ENCODE assay signal across 9 mouse cellular contexts in genomic region chr3:101393103-101393644, GRCm38 (mm10). TPM values are rescaled to one million over a fixed set of nuclear protein-coding genes. Genes with fewer than 3 reads are reported as not detected.
DNase-seq lines count a peak whose midpoint lies in the region; ATAC-seq and TF ChIP-seq lines count a peak whose summit lies in the region.
"Had no signal": no experiment of that assay in that cellular context is flagged by ENCODE, and none has a peak within 500 bp of the region (broad histone marks: within the 10 kb centered on the region; RNA-seq: fewer than 3 reads in every experiment).

No protein-coding gene starts in this region.

- WGBS in stomach, postnatal 0 days = 69% methylated on average over 6 of the region's 6 CpGs
- 89% methylated on average over 6 of the region's 6 CpGs for WGBS in kidney, adult 2 months
- WGBS in liver, embryonic 12.5 days (ENCODE audit: insufficient replicate concordance) = 74% methylated on average over 6 of the region's 6 CpGs

- no peak for TF ChIP-seq EP300 in stomach, postnatal 0 days (optimal IDR thresholded peaks at IDR 0.05)

- no peaks in the 10 kb centered on the region for H3K36me3 ChIP-seq in stomach, postnatal 0 days (ENCODE audit: control insufficient read depth, insufficient read depth, low read length)
- H3K36me3 ChIP-seq in kidney, adult 2 months (ENCODE audit: control insufficient read depth, insufficient read depth, low read length) = no peaks in the 10 kb centered on the region
- H3K36me3 ChIP-seq in liver, embryonic 12.5 days = 0 out of 2 replicates have a peak, but pooled peaks cover 4% of the 10 kb centered on the region

- H3K9ac ChIP-seq in stomach, postnatal 0 days (ENCODE audit: low read length) = no peak overlapping the region
- no peak overlapping the region for H3K9ac ChIP-seq in liver, embryonic 12.5 days

- no peaks in the 10 kb centered on the region for H3K27me3 ChIP-seq in stomach, postnatal 0 days (ENCODE audit: control insufficient read depth, insufficient read depth, low read length)
- no peaks in the 10 kb centered on the region for H3K27me3 ChIP-seq in kidney, adult 2 months (replicated peaks; ENCODE audit: control insufficient read depth, insufficient read depth, low read length)
- H3K27me3 ChIP-seq in liver, embryonic 12.5 days (replicated peaks) = no peaks in the 10 kb centered on the region

- H3K4me1 ChIP-seq in stomach, postnatal 0 days (replicated peaks; ENCODE audit: control insufficient read depth, insufficient read depth) = peaks cover 19% of the 10 kb centered on the region
- peaks cover 23% of the 10 kb centered on the region for H3K4me1 ChIP-seq in kidney, adult 2 months (ENCODE audit: control insufficient read depth, insufficient read depth, low read length)
- peaks cover 37% of the 10 kb centered on the region for H3K4me1 ChIP-seq in liver, embryonic 12.5 days

- no peaks in the 10 kb centered on the region for H3K9me3 ChIP-seq in stomach, postnatal 0 days (ENCODE audit: control insufficient read depth, low read length)
- no peaks in the 10 kb centered on the region for H3K9me3 ChIP-seq in liver, embryonic 12.5 days (replicated peaks)

- DNase-seq in cerebellum, adult 8-10 months = peak; percentile 15
- DNase-seq in cerebellum, adult 11-12 months = no peak
- peak; percentile 66 to 72 for DNase-seq in right cerebral cortex, postnatal 10 days (ENCODE audit: low spot score in 2 of 2)
- no peak for DNase-seq in right cerebral cortex, postnatal 14 days
- DNase-seq in heart, postnatal 36 days = peak; percentile 62 to 67
- no peak for DNase-seq in stomach, postnatal 0 days (ENCODE audit: low spot score)
- DNase-seq in kidney, adult 2 months = no peak
- DNase-seq: right cerebral cortex, adult 18-20 months had no signal

- TF ChIP-seq CTCF in stomach, postnatal 0 days (IDR thresholded peaks at IDR 0.05; ENCODE audit: low read depth) = no peak
- no peak for TF ChIP-seq CTCF in kidney, adult 2 months (conservative IDR thresholded peaks at IDR 0.05; ENCODE audit: insufficient read depth, insufficient read length, low read depth, low read length)

- intact Hi-C loops in heart, postnatal 36 days (cut with DNase I) = no loop called here

- H3K4me2 ChIP-seq in stomach, postnatal 0 days (replicated peaks; ENCODE audit: low read depth) = no peak overlapping the region
- H3K4me2 ChIP-seq in liver, embryonic 12.5 days = no peak overlapping the region

- peak overlapping the region; percentile 63; the same call in 1 of the 2 replicates for H3K27ac ChIP-seq in stomach, postnatal 0 days (replicated peaks)
- H3K27ac ChIP-seq in kidney, adult 2 months (ENCODE audit: insufficient read depth, low read depth, low read length) = no peak overlapping the region
- no peak overlapping the region for H3K27ac ChIP-seq in liver, embryonic 12.5 days

- no peak overlapping the region for H3K4me3 ChIP-seq in stomach, postnatal 0 days (ENCODE audit: low read depth, low read length)
- no peak overlapping the region for H3K4me3 ChIP-seq in kidney, adult 2 months (ENCODE audit: insufficient read depth, low read depth, low read length)
- no peak overlapping the region for H3K4me3 ChIP-seq in liver, embryonic 12.5 days

- TF ChIP-seq POLR2A in kidney, adult 2 months (IDR thresholded peaks at IDR 0.05; ENCODE audit: low read depth, low read length) = no peak

- 0 out of 2 replicates have a peak, but pooled peaks have one; percentile 3 for ATAC-seq in stomach, postnatal 0 days (ENCODE audit: low FRiP score, low TSS enrichment)
- no peak for ATAC-seq in liver, embryonic 12.5 days

RNA-seq across cellular contexts. Expression of gene Igsf3, which starts 16.3 kb away (rescaled TPM):
- 10 to 100 TPM in 1 of 2 experiments, 1 to 10 TPM in 1; 9.9 to 13.2 TPM for total RNA-seq in heart, postnatal 36 days (2021)
- 12.4 and 13.6 TPM in 2 replicates for polyA plus RNA-seq in stomach, postnatal 0 days (2015; fragmentation: Nextera tagmentation; extraction: Ambion mirVana)
- polyA plus RNA-seq in kidney, adult 2 months (2012; rRNA removed) = 2.6 and 2.9 TPM in 2 replicates
- 10.3 and 10.7 TPM in 2 replicates for polyA plus RNA-seq in liver, embryonic 12.5 days (2016; fragmentation: Nextera tagmentation; extraction: Ambion mirVana)

Comparison
In these comparisons a context has a peak if more than half of its experiments do, and no peak if none do; other contexts are left out.
1. DNase-seq: peak in cerebellum, adult 8-10 months (single experiment), right cerebral cortex, postnatal 10 days (2 of 2) and heart, postnatal 36 days (2 of 2); none in cerebellum, adult 11-12 months (single experiment), right cerebral cortex, postnatal 14 days (single experiment), stomach, postnatal 0 days (single experiment) and kidney, adult 2 months (single experiment).